Mouse (Mus musculus): ENCODE data around the gene Cyb5r3. TPM values are rescaled to one million over a fixed set of nuclear protein-coding genes. Genes with fewer than 3 reads are reported as not detected.

Gene Cyb5r3
- 144 and 175 TPM in 2 replicates for polyA plus RNA-seq (2014; fragmentation: Nextera tagmentation; extraction: Ambion mirVana)

DNA sequence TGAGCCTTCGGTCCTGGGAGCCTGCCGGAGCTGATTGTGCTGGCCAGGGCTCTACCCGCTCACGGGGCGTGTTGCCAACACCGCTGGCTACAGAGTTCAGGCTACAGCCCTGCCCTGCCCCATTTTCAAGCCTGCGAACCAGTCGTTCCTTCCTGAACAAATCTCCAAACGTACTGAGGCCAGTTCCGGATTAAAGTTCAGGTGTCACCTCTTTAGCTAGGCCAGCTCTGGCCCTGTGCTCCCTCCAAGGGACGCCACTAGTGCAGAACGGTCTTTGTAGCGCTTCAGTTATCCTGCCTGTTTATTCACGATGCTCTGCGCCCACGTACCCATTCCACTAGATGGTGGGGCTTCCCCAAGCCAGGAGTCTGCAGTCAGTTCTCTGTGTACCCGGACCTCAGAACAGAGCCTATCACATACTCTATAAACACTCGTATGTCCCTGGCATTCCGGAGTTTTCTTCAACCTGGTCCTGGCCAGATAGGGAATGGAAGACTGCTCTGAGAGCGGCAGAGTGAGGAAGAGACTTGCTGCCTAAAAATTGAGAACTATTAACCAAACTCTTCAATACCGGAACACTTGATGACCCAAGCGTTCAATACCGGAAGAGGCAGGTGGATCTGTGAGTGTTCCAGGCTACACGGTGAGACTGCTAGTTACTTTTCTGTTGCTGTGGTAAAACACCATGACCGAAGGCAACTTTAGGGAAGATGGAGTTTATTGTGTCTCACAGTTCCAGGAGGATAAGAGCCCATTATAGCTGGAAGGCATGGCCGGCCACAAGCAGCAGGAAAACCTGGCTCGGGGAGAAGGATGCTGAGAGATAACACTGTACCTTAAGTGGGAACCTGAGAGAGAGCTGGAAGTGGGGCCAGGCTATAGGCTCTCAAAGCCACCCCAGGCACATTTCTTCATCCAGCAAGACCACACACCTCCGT is at the start of gene Cyb5r3:
Gene Cyb5r3 (minus strand): TSS at position 101 of the 938 bp plus-strand sequence.
- ATAC-seq (ENCODE audit: low FRiP score, low TSS enrichment) = peak; percentile 46
- Histone ChIP-seq H3K27me3 (ENCODE audit: control insufficient read depth, insufficient read depth, low read length) (no peaks in the 10 kb centered on the region), H3K4me1 (ENCODE audit: control insufficient read depth, insufficient read depth, low read length) (peaks cover 22% of the 10 kb centered on the region), H3K4me3 (ENCODE audit: low read length) (peak within 1 kb of the TSS; percentile 76), H3K36me3 (ENCODE audit: control insufficient read depth, insufficient read depth, low read length) (no peaks in the 10 kb centered on the region), H3K9ac (ENCODE audit: low read depth, low read length) (peak within 1 kb of the TSS; percentile 67), H3K9me3 (ENCODE audit: control insufficient read depth, low read length) (no peaks in the 10 kb centered on the region), H3K27ac (ENCODE audit: low read depth, low read length) (peak within 1 kb of the TSS; percentile 53; the same call in 1 of the 2 replicates), H3K4me2 (replicated peaks; ENCODE audit: low read depth, low read length) (peak within 1 kb of the TSS; percentile 87)
- 34% methylated on average over 28 of the region's 28 CpGs for WGBS

DNA sequence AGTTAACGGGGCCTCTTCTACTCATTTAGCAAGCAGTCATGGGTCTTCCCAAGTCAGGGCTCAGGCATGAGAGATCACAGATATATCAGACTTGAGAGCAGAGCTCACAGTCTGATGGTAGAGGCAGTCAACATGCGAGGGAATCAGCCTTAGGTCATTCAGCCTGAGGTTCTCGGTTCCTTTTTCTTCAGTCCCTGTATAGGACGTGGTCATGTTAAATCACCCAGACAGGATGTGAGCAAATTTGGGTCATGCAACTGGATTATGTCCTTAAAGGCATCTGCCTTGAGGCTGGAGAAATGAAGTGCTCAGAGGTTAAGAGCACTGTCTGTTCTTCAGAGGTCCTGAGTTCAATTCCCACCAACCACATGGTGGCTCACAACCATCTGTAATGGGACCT is 49.3 kb upstream of the Cyb5r3 start:
- H3K27me3 ChIP-seq (ENCODE audit: control insufficient read depth, insufficient read depth, low read length) = no peaks in the 10 kb centered on the region
- no peak overlapping the region for H3K27ac ChIP-seq (ENCODE audit: low read depth, low read length)
- H3K4me3 ChIP-seq (ENCODE audit: low read length) = no peak overlapping the region
- no peak for ATAC-seq (ENCODE audit: low FRiP score, low TSS enrichment)
- H3K9ac ChIP-seq (ENCODE audit: low read depth, low read length) = no peak overlapping the region
- 79% methylated on average over 4 of the region's 4 CpGs for WGBS
- H3K9me3 ChIP-seq (ENCODE audit: control insufficient read depth, low read length) = 0 out of 2 replicates have a peak, but pooled peaks cover 5% of the 10 kb centered on the region
- H3K36me3 ChIP-seq (ENCODE audit: control insufficient read depth, insufficient read depth, low read length) = no peaks in the 10 kb centered on the region
- H3K4me1 ChIP-seq (ENCODE audit: control insufficient read depth, insufficient read depth, low read length) = peaks cover 24% of the 10 kb centered on the region
- no peak overlapping the region for H3K4me2 ChIP-seq (replicated peaks; ENCODE audit: low read depth, low read length)

DNA sequence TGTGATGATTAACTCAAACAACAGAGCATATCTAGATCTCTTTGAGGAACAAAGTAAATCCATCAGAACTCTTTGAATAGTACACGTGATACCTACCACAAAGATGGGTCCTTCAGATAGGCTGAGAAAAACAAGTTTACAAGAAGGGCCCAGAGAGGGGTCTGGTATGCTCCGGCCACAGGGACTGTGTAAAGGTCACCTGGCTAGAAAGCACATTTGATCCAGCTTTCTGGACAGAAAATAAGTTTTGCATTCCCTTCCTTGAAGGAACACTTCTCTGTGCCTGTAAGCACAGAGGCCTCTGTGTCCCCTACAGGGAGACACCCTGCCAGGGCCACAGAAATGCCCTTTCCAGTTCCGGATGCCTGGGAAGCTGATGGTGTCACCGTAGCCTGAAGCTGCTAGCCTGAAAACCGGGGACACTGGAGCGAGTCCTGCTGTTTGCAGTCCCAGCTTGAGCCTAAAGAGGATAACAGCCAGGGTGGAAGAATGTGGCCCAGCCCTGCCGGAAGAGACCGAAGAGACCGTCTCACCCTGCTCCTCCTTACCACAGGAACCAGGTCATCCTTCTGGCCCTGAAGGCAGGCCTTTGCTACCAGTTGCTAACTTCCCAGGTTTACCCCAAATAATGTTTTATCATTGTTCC is 48.1 kb upstream of the Cyb5r3 start:
- Histone ChIP-seq H3K9ac (ENCODE audit: low read depth, low read length) (no peak overlapping the region), H3K27ac (ENCODE audit: low read depth, low read length) (no peak overlapping the region)

DNA sequence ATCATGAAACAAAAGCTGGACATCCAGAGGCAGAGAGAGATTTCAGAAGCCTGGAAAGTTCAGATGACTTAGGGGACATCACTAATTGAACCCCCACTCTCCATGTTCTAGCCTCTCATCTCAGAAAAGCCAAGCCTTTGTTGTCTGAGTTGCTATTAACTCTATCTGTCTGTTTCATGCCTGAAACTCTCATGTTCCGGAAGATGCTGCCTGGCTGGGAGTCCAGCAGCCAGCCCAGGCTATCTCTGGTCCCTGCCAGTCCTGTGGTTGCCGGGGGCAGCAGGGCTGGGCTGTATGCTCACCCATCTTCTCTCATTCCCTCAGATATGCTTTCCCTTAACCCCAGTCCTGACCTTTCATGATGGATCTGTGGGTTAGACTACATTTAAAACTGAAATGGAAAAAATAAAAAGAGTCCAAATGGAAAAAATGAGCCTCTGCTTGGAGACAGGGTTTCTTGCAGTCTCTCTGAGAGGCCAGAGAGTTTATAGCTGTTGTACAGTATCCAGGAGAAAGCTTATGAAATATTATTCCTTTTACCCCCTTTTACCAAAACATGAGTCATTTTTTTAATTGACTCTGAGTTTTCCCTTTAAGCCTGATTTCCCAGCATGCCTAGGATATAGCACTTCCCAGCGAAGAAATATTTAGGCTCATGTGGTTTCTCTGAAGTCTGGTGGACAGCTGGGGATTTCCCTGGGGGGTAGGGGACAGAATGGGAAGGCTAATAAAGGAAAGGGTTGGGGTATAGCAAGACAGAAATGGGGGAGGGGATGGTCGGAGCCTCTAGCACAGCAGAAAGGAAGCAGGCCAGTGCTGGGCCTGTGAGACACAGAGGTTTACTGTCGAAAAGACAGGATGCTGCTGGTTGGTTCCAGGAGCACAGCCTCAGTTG is 43.2 kb upstream of the Cyb5r3 start:
- Histone ChIP-seq H3K4me3 (ENCODE audit: low read length) (no peak overlapping the region), H3K9me3 (ENCODE audit: control insufficient read depth, low read length) (0 out of 2 replicates have a peak, but pooled peaks cover 5% of the 10 kb centered on the region), H3K36me3 (ENCODE audit: control insufficient read depth, insufficient read depth, low read length) (no peaks in the 10 kb centered on the region), H3K27me3 (ENCODE audit: control insufficient read depth, insufficient read depth, low read length) (no peaks in the 10 kb centered on the region), H3K4me2 (replicated peaks; ENCODE audit: low read depth, low read length) (no peak overlapping the region), H3K4me1 (ENCODE audit: control insufficient read depth, insufficient read depth, low read length) (peaks cover 5% of the 10 kb centered on the region; the same call in 1 of the 2 replicates), H3K9ac (ENCODE audit: low read depth, low read length) (no peak overlapping the region), H3K27ac (ENCODE audit: low read depth, low read length) (peak overlapping the region; percentile 81)
- WGBS = 49% methylated on average over 5 of the region's 5 CpGs
- ATAC-seq (ENCODE audit: low FRiP score, low TSS enrichment) = peak; percentile 55

More for the DNA sequence above, 48.1 kb upstream of the Cyb5r3 start:
- no peak for ATAC-seq (ENCODE audit: low FRiP score, low TSS enrichment)
- WGBS = 72% methylated on average over 9 of the region's 9 CpGs
- Histone ChIP-seq H3K9me3 (ENCODE audit: control insufficient read depth, low read length) (0 out of 2 replicates have a peak, but pooled peaks cover 5% of the 10 kb centered on the region), H3K27me3 (ENCODE audit: control insufficient read depth, insufficient read depth, low read length) (no peaks in the 10 kb centered on the region), H3K4me2 (replicated peaks; ENCODE audit: low read depth, low read length) (no peak overlapping the region), H3K4me3 (ENCODE audit: low read length) (no peak overlapping the region), H3K36me3 (ENCODE audit: control insufficient read depth, insufficient read depth, low read length) (no peaks in the 10 kb centered on the region), H3K4me1 (ENCODE audit: control insufficient read depth, insufficient read depth, low read length) (peaks cover 29% of the 10 kb centered on the region)

DNA sequence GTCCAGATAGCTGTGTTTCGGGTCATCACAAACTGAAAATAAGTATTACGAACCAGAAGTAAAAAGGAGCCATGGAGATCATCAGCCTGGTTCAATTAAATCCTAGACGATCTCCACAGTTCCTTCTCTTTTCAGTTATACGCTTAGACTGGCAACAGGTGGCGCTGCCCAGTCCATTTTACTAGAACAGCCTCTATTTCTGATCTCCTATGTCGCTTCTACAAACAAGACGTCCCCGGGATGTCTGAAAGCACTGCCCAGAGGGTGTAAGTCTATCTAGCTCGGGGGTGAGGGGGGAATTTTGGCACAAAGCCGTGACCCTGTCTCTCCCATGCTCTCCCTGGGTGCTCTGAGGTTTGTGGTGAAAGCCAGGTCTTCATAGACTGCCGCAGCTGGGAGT is 37.8 kb upstream of the Cyb5r3 start:
- H3K9ac ChIP-seq (ENCODE audit: low read depth, low read length) = peak overlapping the region; percentile 23; the same call in 1 of the 2 replicates
- H3K27ac ChIP-seq (ENCODE audit: low read depth, low read length) = no peak overlapping the region
- no peaks in the 10 kb centered on the region for H3K27me3 ChIP-seq (ENCODE audit: control insufficient read depth, insufficient read depth, low read length)
- peak overlapping the region; percentile 50 for H3K4me2 ChIP-seq (replicated peaks; ENCODE audit: low read depth, low read length)
- ATAC-seq (ENCODE audit: low FRiP score, low TSS enrichment) = peak; percentile 38; the same call in 1 of the 2 replicates
- H3K4me1 ChIP-seq (ENCODE audit: control insufficient read depth, insufficient read depth, low read length) = peaks cover 8% of the 10 kb centered on the region; the same call in 1 of the 2 replicates
- H3K36me3 ChIP-seq (ENCODE audit: control insufficient read depth, insufficient read depth, low read length) = no peaks in the 10 kb centered on the region
- H3K4me3 ChIP-seq (ENCODE audit: low read length) = peak overlapping the region; percentile 17
- 23% methylated on average over 11 of the region's 11 CpGs for WGBS
- no peaks in the 10 kb centered on the region for H3K9me3 ChIP-seq (ENCODE audit: control insufficient read depth, low read length)

DNA sequence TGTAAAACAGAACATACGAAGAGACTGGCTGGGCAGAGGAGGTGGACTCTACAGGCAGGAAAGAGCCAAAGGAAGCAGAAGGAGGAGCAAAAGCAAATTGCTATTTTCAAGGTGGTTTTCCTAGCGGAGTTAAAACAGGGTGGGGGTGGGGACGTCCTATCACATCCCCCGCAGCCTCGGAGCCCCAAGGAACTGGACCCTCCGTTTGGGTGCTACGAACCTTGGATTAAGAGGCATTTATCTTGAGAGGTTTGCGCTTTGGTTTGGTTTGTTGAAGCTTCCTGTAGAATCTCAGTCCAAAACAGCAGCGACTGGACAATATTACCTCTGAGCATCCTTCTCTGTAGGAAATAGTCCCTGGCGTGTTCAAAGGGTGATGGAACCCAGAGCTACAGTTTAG is 37.3 kb upstream of the Cyb5r3 start:
- H3K27ac ChIP-seq (ENCODE audit: low read depth, low read length) = no peak overlapping the region
- ATAC-seq (ENCODE audit: low FRiP score, low TSS enrichment) = no peak

DNA sequence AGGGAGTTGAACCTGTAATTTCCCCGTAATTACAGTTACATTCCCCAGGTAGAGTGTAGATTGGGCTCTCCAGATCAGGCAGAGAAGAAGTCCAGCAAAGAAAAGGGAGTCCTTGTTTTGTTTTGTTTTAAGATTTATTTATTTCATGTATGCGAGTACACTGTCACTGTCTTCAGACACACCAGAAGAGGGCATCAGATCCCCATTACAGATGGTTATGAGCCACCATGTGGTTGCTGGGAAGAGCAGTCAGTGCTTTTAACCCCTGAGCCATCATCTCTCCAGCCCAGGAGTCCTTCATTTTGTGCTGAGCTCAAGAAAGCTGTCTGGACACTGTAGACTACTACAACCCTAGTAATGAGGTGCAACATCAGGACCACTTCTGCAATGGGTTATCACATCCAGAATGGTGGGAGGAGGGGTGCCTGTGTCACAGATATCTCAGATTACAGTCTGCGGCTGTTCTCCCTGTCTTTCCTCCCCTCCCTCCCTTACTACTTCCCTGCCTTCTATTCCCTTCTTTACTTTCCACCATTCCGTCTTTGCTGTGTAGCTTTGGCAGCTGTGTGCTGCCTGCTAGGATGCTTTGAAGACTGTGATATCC is 36.8 kb upstream of the Cyb5r3 start:
- Histone ChIP-seq H3K9ac (ENCODE audit: low read depth, low read length) (no peak overlapping the region), H3K36me3 (ENCODE audit: control insufficient read depth, insufficient read depth, low read length) (no peaks in the 10 kb centered on the region), H3K9me3 (ENCODE audit: control insufficient read depth, low read length) (no peaks in the 10 kb centered on the region), H3K4me3 (ENCODE audit: low read length) (peak overlapping the region; percentile 17; the same call in 1 of the 2 replicates), H3K4me2 (replicated peaks; ENCODE audit: low read depth, low read length) (peak overlapping the region; percentile 50), H3K4me1 (ENCODE audit: control insufficient read depth, insufficient read depth, low read length) (peaks cover 8% of the 10 kb centered on the region; the same call in 1 of the 2 replicates), H3K27me3 (ENCODE audit: control insufficient read depth, insufficient read depth, low read length) (no peaks in the 10 kb centered on the region), H3K27ac (ENCODE audit: low read depth, low read length) (no peak overlapping the region)
- 0 out of 2 replicates have a peak, but pooled peaks have one; percentile 53 for ATAC-seq (ENCODE audit: low FRiP score, low TSS enrichment)
- WGBS = 42% methylated on average over 4 of the region's 4 CpGs

More for the DNA sequence above, 37.3 kb upstream of the Cyb5r3 start:
- Histone ChIP-seq H3K4me2 (replicated peaks; ENCODE audit: low read depth, low read length) (peak overlapping the region; percentile 50), H3K36me3 (ENCODE audit: control insufficient read depth, insufficient read depth, low read length) (no peaks in the 10 kb centered on the region), H3K9me3 (ENCODE audit: control insufficient read depth, low read length) (no peaks in the 10 kb centered on the region), H3K4me1 (ENCODE audit: control insufficient read depth, insufficient read depth, low read length) (peaks cover 8% of the 10 kb centered on the region; the same call in 1 of the 2 replicates), H3K4me3 (ENCODE audit: low read length) (peak overlapping the region; percentile 17), H3K27me3 (ENCODE audit: control insufficient read depth, insufficient read depth, low read length) (no peaks in the 10 kb centered on the region), H3K9ac (ENCODE audit: low read depth, low read length) (peak overlapping the region; percentile 23; the same call in 1 of the 2 replicates)
- 9% methylated on average over 10 of the region's 10 CpGs for WGBS
